Mouse (Mus musculus): ENCODE data around the gene Prkag3.

Prkag3 gene

GRCm38 (mm10) chr1:74770727-74771466 lies 21.9 kb upstream of the Prkag3 start:
- intact Hi-C loops (cut with DNase I): loop anchor here (5.0 kb wide), 1 partner anchor 36 kb away; no protein-coding TSS in a partner anchor

GRCm38 (mm10) chr1:74763081-74763480 lies 14.1 kb upstream of the Prkag3 start:
- intact Hi-C loops (cut with DNase I): no loop called here

GRCm38 (mm10) chr1:74759773-74760172 lies 10.8 kb upstream of the Prkag3 start:
- intact Hi-C loops (cut with DNase I): loop anchor here (5.0 to 10.0 kb wide), 2 partner anchors 115 to 297 kb away; no protein-coding TSS in a partner anchor

- intact Hi-C loops (cut with DNase I): loop anchor here (10.0 kb wide), 1 partner anchor 109 kb away; no protein-coding TSS in a partner anchor
These were observed 5.3 kb upstream of the Prkag3 start for GRCm38 (mm10) chr1:74754175-74754785.

GRCm38 (mm10) chr1:74753266-74753974 lies 4.4 kb upstream of the Prkag3 start:
- intact Hi-C loops (cut with DNase I): loop anchor here (10.0 kb wide), 1 partner anchor 109 kb away; no protein-coding TSS in a partner anchor

- intact Hi-C loops (cut with DNase I): loop anchor here (10.0 kb wide), 1 partner anchor 108 kb away; no protein-coding TSS in a partner anchor
These were observed 3.8 kb upstream of the Prkag3 start for GRCm38 (mm10) chr1:74752833-74753232.

- intact Hi-C loops (cut with DNase I): loop anchor here (10.0 kb wide), 1 partner anchor 107 kb away; no protein-coding TSS in a partner anchor
These were observed 3.1 kb upstream of the Prkag3 start for GRCm38 (mm10) chr1:74752150-74752549.

GRCm38 (mm10) chr1:74750683-74751082 lies 1.7 kb upstream of the Prkag3 start:
- intact Hi-C loops (cut with DNase I): loop anchor here (10.0 kb wide), 1 partner anchor 106 kb away; no protein-coding TSS in a partner anchor

- intact Hi-C loops (cut with DNase I): no loop called here
These were observed 280 bp upstream of the Prkag3 start for GRCm38 (mm10) chr1:74749301-74749700.

GRCm38 (mm10) chr1:74747335-74747734 lies 1.7 kb downstream of the Prkag3 start:
- intact Hi-C loops (cut with DNase I): no loop called here

- intact Hi-C loops (cut with DNase I): no loop called here
These were observed 8.2 kb downstream of the Prkag3 start for GRCm38 (mm10) chr1:74740846-74741245.

- intact Hi-C loops (cut with DNase I): no loop called here
These were observed 11.5 kb downstream of the Prkag3 start for GRCm38 (mm10) chr1:74737500-74737899.

GRCm38 (mm10) chr1:74736977-74737376 lies 12.0 kb downstream of the Prkag3 start:
- intact Hi-C loops (cut with DNase I): no loop called here

GRCm38 (mm10) chr1:74728446-74728845 lies 20.6 kb downstream of the Prkag3 start:
- intact Hi-C loops (cut with DNase I): no loop called here

GRCm38 (mm10) chr1:74726674-74727073 lies 22.3 kb downstream of the Prkag3 start:
- intact Hi-C loops (cut with DNase I): no loop called here

GRCm38 (mm10) chr1:74726114-74726513 lies 22.9 kb downstream of the Prkag3 start:
- intact Hi-C loops (cut with DNase I): no loop called here

- intact Hi-C loops (cut with DNase I): no loop called here
These were observed 25.3 kb downstream of the Prkag3 start for GRCm38 (mm10) chr1:74723748-74724147.

GRCm38 (mm10) chr1:74721657-74722056 lies 27.4 kb downstream of the Prkag3 start:
- intact Hi-C loops (cut with DNase I): no loop called here

- intact Hi-C loops (cut with DNase I): loop anchor here (10.0 kb wide), 1 partner anchor 84 kb away; no protein-coding TSS in a partner anchor
These were observed 29.7 kb downstream of the Prkag3 start for GRCm38 (mm10) chr1:74719281-74719680.

- intact Hi-C loops (cut with DNase I): loop anchor here (10.0 kb wide), 1 partner anchor 83 kb away; no protein-coding TSS in a partner anchor
These were observed 30.9 kb downstream of the Prkag3 start for GRCm38 (mm10) chr1:74718113-74718512.

- intact Hi-C loops (cut with DNase I): loop anchor here (10.0 kb wide), 1 partner anchor 81 kb away; no protein-coding TSS in a partner anchor
These were observed 33.1 kb downstream of the Prkag3 start for GRCm38 (mm10) chr1:74715886-74716285.

Measured in adrenal gland (tissue).